Comparison of ENCODE assay signal across 21 mouse cellular contexts in the genomic region with DNA sequence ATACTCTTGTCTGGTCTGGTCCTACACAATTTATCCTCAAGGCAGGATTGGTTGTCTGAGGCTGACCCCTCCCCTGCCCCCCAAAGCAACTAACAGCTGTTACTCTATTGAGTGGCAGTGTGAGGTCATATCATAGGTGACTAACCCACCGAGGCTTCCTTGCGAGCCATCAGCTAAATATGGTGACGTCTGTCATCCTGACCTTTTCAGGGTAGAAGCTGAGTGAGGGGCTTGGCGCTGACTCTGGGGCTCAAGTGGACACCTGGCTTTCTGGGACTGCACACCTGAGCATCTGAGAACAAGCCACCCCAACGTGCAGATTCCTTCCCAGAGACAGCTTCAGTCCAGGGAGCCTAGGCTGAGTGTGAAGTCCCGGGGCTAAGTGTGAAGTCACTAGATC. TPM values are rescaled to one million over a fixed set of nuclear protein-coding genes. Genes with fewer than 3 reads are reported as not detected.
DNase-seq lines count a peak whose midpoint lies in the region; ATAC-seq and TF ChIP-seq lines count a peak whose summit lies in the region.
"Had no signal": no experiment of that assay in that cellular context is flagged by ENCODE, and none has a peak within 500 bp of the region (broad histone marks: within the 10 kb centered on the region; RNA-seq: fewer than 3 reads in every experiment).

A gene (minus strand): TSS at position 101 of the 400 bp plus-strand sequence.

- no peak for TF ChIP-seq RAD21 in CH12.LX (IDR thresholded peaks at IDR 0.05; ENCODE audit: low read depth, low read length)

- no peaks in the 10 kb centered on the region for H3K36me3 ChIP-seq in heart, embryonic 10.5 days
- no peaks in the 10 kb centered on the region for H3K36me3 ChIP-seq in CH12.LX (replicated peaks in 1 of 2; ENCODE audit: control insufficient read depth in 1 of 2, insufficient read depth in 1 of 2, low read length in 1 of 2)
- no peaks in the 10 kb centered on the region for H3K36me3 ChIP-seq in heart, embryonic 16.5 days (ENCODE audit: control insufficient read depth, insufficient read depth)
- H3K36me3 ChIP-seq in lung, postnatal 0 days (ENCODE audit: insufficient read depth, low read length): no peaks in the 10 kb centered on the region
- H3K36me3 ChIP-seq: limb, embryonic 13.5 days; midbrain, embryonic 10.5 days; neural tube, embryonic 15.5 days had no signal

- TF ChIP-seq POLR2A in CH12.LX (IDR thresholded peaks at IDR 0.05; ENCODE audit: low read depth, low read length): no peak

- no peak for TF ChIP-seq EP300 in CH12.LX (IDR thresholded peaks at IDR 0.05; ENCODE audit: low read length)
- no peak for TF ChIP-seq EP300 in lung, postnatal 0 days (IDR thresholded peaks at IDR 0.05)

- TF ChIP-seq CTCF in CH12.LX (conservative IDR thresholded peaks at IDR 0.05 in 1 of 2, IDR thresholded peaks at IDR 0.05 in 1 of 2; ENCODE audit: low read depth in 2 of 2, low read length in 2 of 2): no peak
- TF ChIP-seq CTCF in lung, postnatal 0 days (IDR thresholded peaks at IDR 0.05): no peak

- in situ Hi-C loops in CH12.LX (cut with MboI; ENCODE audit: low pct_ligation_motif_present, low pct_unique_long_range_greater_than_20kb, low sequenced_read_pairs): no loop called here

- H3K9me3 ChIP-seq in heart, embryonic 10.5 days: no peaks in the 10 kb centered on the region
- no peaks in the 10 kb centered on the region for H3K9me3 ChIP-seq in CH12.LX (replicated peaks; ENCODE audit: low read length)
- no peaks in the 10 kb centered on the region for H3K9me3 ChIP-seq in heart, embryonic 16.5 days (replicated peaks; ENCODE audit: control insufficient read depth, low read length)
- no peaks in the 10 kb centered on the region for H3K9me3 ChIP-seq in lung, postnatal 0 days (ENCODE audit: low read length)
- H3K9me3 ChIP-seq: limb, embryonic 13.5 days; midbrain, embryonic 10.5 days; neural tube, embryonic 15.5 days had no signal

- no peak within 1 kb of the TSS for H3K4me3 ChIP-seq in heart, embryonic 10.5 days
- H3K4me3 ChIP-seq in CH12.LX (replicated peaks in 1 of 3; ENCODE audit: low read depth in 2 of 3, low read length in 2 of 3, poor library complexity in 1 of 3): no peak within 1 kb of the TSS
- no peak within 1 kb of the TSS for H3K4me3 ChIP-seq in heart, embryonic 16.5 days (ENCODE audit: low read length)
- no peak within 1 kb of the TSS for H3K4me3 ChIP-seq in lung, postnatal 0 days (ENCODE audit: low read depth, low read length)
- H3K4me3 ChIP-seq: left cerebral cortex, adult 2 months; limb, embryonic 13.5 days; midbrain, embryonic 10.5 days; neural tube, embryonic 15.5 days had no signal

- H3K4me1 ChIP-seq in heart, embryonic 10.5 days: peaks cover 14% of the 10 kb centered on the region
- peaks cover 0 to 7% of the 10 kb centered on the region in 2 experiments; a peak in 2 of 4 replicates for H3K4me1 ChIP-seq in CH12.LX (ENCODE audit: control insufficient read depth in 1 of 2, insufficient read depth in 2 of 2)
- peaks cover 4% of the 10 kb centered on the region; the same call in 1 of the 2 replicates for H3K4me1 ChIP-seq in heart, embryonic 16.5 days (ENCODE audit: control insufficient read depth, insufficient read depth, low read length)
- H3K4me1 ChIP-seq in lung, postnatal 0 days (ENCODE audit: insufficient read depth, low read depth, low read length): no peaks in the 10 kb centered on the region
- H3K4me1 ChIP-seq: limb, embryonic 13.5 days had no signal

- no peak for ATAC-seq in heart, embryonic 16.5 days (replicated peaks; ENCODE audit: extremely low read depth, insufficient read depth, low FRiP score)
- no peak for ATAC-seq in monocyte, adult 5-6 weeks (replicated peaks; ENCODE audit: insufficient number of reproducible peaks, low FRiP score, low TSS enrichment, poor library complexity, severe bottlenecking)
- ATAC-seq in lung, postnatal 0 days: no peak
- ATAC-seq: intestine, embryonic 16.5 days had no signal

- no peak within 1 kb of the TSS for H3K9ac ChIP-seq in CH12.LX (ENCODE audit: insufficient read depth, low read depth)
- no peak within 1 kb of the TSS for H3K9ac ChIP-seq in heart, embryonic 16.5 days (ENCODE audit: low read length)
- no peak within 1 kb of the TSS for H3K9ac ChIP-seq in lung, postnatal 0 days (replicated peaks; ENCODE audit: low read depth)
- H3K9ac ChIP-seq: hindbrain, embryonic 14.5 days; limb, embryonic 13.5 days; liver, embryonic 14.5 days; neural tube, embryonic 15.5 days had no signal

- 49% methylated on average over 6 of the region's 6 CpGs for WGBS in heart, embryonic 10.5 days
- WGBS in heart, embryonic 16.5 days: 52% methylated on average over 6 of the region's 6 CpGs
- 49% methylated on average over 6 of the region's 6 CpGs for WGBS in lung, postnatal 0 days

- H3K4me2 ChIP-seq in CH12.LX (ENCODE audit: insufficient read depth, low read depth, poor library complexity, severe bottlenecking): no peak within 1 kb of the TSS
- no peak within 1 kb of the TSS for H3K4me2 ChIP-seq in heart, embryonic 16.5 days (ENCODE audit: low read depth, low read length)
- no peak within 1 kb of the TSS for H3K4me2 ChIP-seq in lung, postnatal 0 days (replicated peaks; ENCODE audit: low read depth, low read length)

- no peak within 1 kb of the TSS for H3K27ac ChIP-seq in heart, embryonic 10.5 days
- H3K27ac ChIP-seq in CH12.LX (ENCODE audit: insufficient read depth, low read depth): no peak within 1 kb of the TSS
- no peak within 1 kb of the TSS for H3K27ac ChIP-seq in heart, embryonic 16.5 days (ENCODE audit: low read length)
- H3K27ac ChIP-seq in lung, postnatal 0 days (ENCODE audit: low read length): no peak within 1 kb of the TSS
- H3K27ac ChIP-seq: hindbrain, embryonic 14.5 days; left cerebral cortex, adult 2 months; limb, embryonic 13.5 days; liver, embryonic 14.5 days; neural tube, embryonic 15.5 days had no signal

- peaks cover 11% of the 10 kb centered on the region for H3K27me3 ChIP-seq in heart, embryonic 10.5 days (ENCODE audit: insufficient read depth, poor library complexity, severe bottlenecking)
- peaks cover 3% of the 10 kb centered on the region for H3K27me3 ChIP-seq in CH12.LX (replicated peaks)
- H3K27me3 ChIP-seq in heart, embryonic 16.5 days (ENCODE audit: control insufficient read depth, insufficient read depth, low read length): no peaks in the 10 kb centered on the region
- no peaks in the 10 kb centered on the region for H3K27me3 ChIP-seq in lung, postnatal 0 days (replicated peaks; ENCODE audit: insufficient read depth, low read length)
- H3K27me3 ChIP-seq: neural tube, embryonic 15.5 days had no signal

- H3K79me2 ChIP-seq in CH12.LX (replicated peaks; ENCODE audit: control insufficient read depth, extremely low read depth, insufficient read depth, poor library complexity, severe bottlenecking): no peaks in the 10 kb centered on the region

- no peak for DNase-seq in heart, adult 18-20 months
- no peak for DNase-seq in heart, embryonic 10.5 days (ENCODE audit: low spot score)
- no peak for DNase-seq in CH12.LX (ENCODE audit: extremely low read depth)
- DNase-seq in adrenal gland, adult 8-10 months: no peak
- DNase-seq in lung, postnatal 0 days (ENCODE audit: low spot score): no peak
- DNase-seq: adrenal gland, postnatal 36 days; cerebellum, adult 9-10 months; gastrocnemius, postnatal 14 days; kidney, postnatal 10 days; right cerebral cortex, postnatal 4 days; thymus, postnatal 36 days had no signal

- dilution Hi-C loops in CH12.LX (cut with MboI; ENCODE audit: extremely low pct_ligation_motif_present, extremely low pct_unique_long_range_greater_than_20kb, low sequenced_read_pairs): no loop called here

TF ChIP-seq in CH12.LX, 34 proteins besides CTCF, POLR2A, EP300 and RAD21:
- no peak for TF ChIP-seq TCF12 (IDR thresholded peaks at IDR 0.05; ENCODE audit: low read depth, low read length)
- no peak for TF ChIP-seq MAZ (IDR thresholded peaks at IDR 0.05; ENCODE audit: low read depth, low read length)
- TF ChIP-seq ZNF384 (IDR thresholded peaks at IDR 0.05; ENCODE audit: low read depth, low read length): no peak
- TF ChIP-seq ZC3H11A (IDR thresholded peaks at IDR 0.05; ENCODE audit: low read depth, low read length): no peak
- no peak for TF ChIP-seq MYC (IDR thresholded peaks at IDR 0.05; ENCODE audit: low read depth, low read length)
- no peak for TF ChIP-seq IRF4 (IDR thresholded peaks at IDR 0.05; ENCODE audit: low read depth, low read length)
- no peak for TF ChIP-seq MAFK (IDR thresholded peaks at IDR 0.05; ENCODE audit: insufficient replicate concordance, low read length)
- TF ChIP-seq ETS1 (conservative IDR thresholded peaks at IDR 0.05; ENCODE audit: low read depth, low read length): no peak
- no peak for TF ChIP-seq CHD2 (IDR thresholded peaks at IDR 0.05; ENCODE audit: low read length)
- no peak for TF ChIP-seq ELF1 (IDR thresholded peaks at IDR 0.05; ENCODE audit: low read depth, low read length)
- TF ChIP-seq E2F4 (IDR thresholded peaks at IDR 0.05; ENCODE audit: insufficient replicate concordance, low read depth, low read length): no peak
- TF ChIP-seq UBTF (IDR thresholded peaks at IDR 0.05; ENCODE audit: low read depth, low read length): no peak
- TF ChIP-seq RCOR1 (conservative IDR thresholded peaks at IDR 0.05; ENCODE audit: low read depth, low read length): no peak
- TF ChIP-seq CHD1 (IDR thresholded peaks at IDR 0.05; ENCODE audit: low read depth, low read length): no peak
- no peak for TF ChIP-seq POLR2AphosphoS2 (IDR thresholded peaks at IDR 0.05; ENCODE audit: low read depth, low read length)
- no peak for TF ChIP-seq NRF1 (IDR thresholded peaks at IDR 0.05; ENCODE audit: low read depth, low read length)
- TF ChIP-seq JUND (conservative IDR thresholded peaks at IDR 0.05; ENCODE audit: low read depth, low read length): no peak
- TF ChIP-seq MAX (IDR thresholded peaks at IDR 0.05; ENCODE audit: low read length): no peak
TF ChIP-seq in CH12.LX: peak in this region for 0.

RNA-seq across cellular contexts. Expression of the gene that starts here (rescaled TPM):
- 10 to 100 TPM; 11.7 to 19.1 TPM for total RNA-seq in heart, adult 18-20 months (2021)
- 8.0 and 13.5 TPM in 2 replicates for polyA plus RNA-seq in heart, embryonic 10.5 days (2016; fragmentation: Nextera tagmentation; extraction: Ambion mirVana)
- 13.7 and 32.9 TPM in 2 replicates for total RNA-seq in CH12.LX (2012; rRNA removed)
- 39.7 and 41.5 TPM in 2 replicates for total RNA-seq in CH12.LX (2014; rRNA removed)
- polyA plus RNA-seq in CH12.LX (2012; ENCODE audit: insufficient read length, low read depth): 25.1 and 28.9 TPM in 2 replicates
- polyA plus RNA-seq in heart, embryonic 16.5 days (2015; fragmentation: Nextera tagmentation; extraction: Ambion mirVana): 14.6 and 16.8 TPM in 2 replicates
- total RNA-seq in monocyte, adult 5-6 weeks (2017): 225 to 427 TPM (median 242 TPM) in 3 replicates
- total RNA-seq in adrenal gland, adult 8-10 months (2022): 1 to 10 TPM; 2.1 to 8.6 (median 3.2) TPM
- polyA plus RNA-seq in lung, postnatal 0 days (2015; fragmentation: Nextera tagmentation; extraction: Ambion mirVana): 8.2 and 8.3 TPM in 2 replicates
- polyA plus RNA-seq: testis, adult 2 months had no signal
